ENCODE assay signal across 10 mouse cellular contexts in the genomic region with DNA sequence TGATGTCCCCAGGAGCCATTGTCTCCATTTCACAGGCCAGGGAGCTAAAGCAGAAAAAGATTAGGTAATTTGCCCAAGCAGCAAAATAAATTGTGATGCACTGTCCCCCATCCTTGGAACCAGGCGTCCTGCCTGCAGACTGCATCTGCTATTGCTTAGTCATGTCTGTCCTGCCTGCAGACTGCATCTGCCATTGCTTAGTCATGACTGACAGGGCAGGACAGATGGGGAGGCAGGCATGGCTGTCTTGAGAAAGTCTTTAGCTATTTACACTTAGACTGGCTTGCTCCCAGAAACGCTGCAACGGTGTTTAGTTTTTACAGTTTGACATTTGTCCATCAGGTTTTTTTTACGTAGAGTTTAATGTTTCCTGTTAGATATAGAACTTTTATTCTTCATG. TPM values are rescaled to one million over a fixed set of nuclear protein-coding genes. Genes with fewer than 3 reads are reported as not detected.
A peak's percentile ranks its signal among the peaks of the same experiment; 100 is the strongest.
DNase-seq lines count a peak whose midpoint lies in the region; ATAC-seq and TF ChIP-seq lines count a peak whose summit lies in the region.
"Had no signal": no experiment of that assay in that cellular context is flagged by ENCODE, and none has a peak within 500 bp of the region (broad histone marks: within the 10 kb centered on the region; RNA-seq: fewer than 3 reads in every experiment).

No protein-coding gene starts in this region.

- no peaks in the 10 kb centered on the region for H3K36me3 ChIP-seq in hindbrain, embryonic 10.5 days
- no peaks in the 10 kb centered on the region for H3K36me3 ChIP-seq in hindbrain, embryonic 14.5 days (replicated peaks; ENCODE audit: control insufficient read depth, insufficient read depth)

- intact Hi-C loops in gastrocnemius, adult 2 months (cut with DNase I): no loop called here
- intact Hi-C loops in gastrocnemius, postnatal 14 days (cut with DNase I; ENCODE audit: low total_unique reads): no loop called here
- intact Hi-C loops in heart, postnatal 25 days (cut with DNase I): no loop called here

- ATAC-seq in hindbrain, embryonic 14.5 days (ENCODE audit: low FRiP score): no peak

- H3K4me3 ChIP-seq in hindbrain, embryonic 10.5 days: no peak overlapping the region
- no peak overlapping the region for H3K4me3 ChIP-seq in hindbrain, embryonic 14.5 days (replicated peaks; ENCODE audit: low read length)
- H3K4me3 ChIP-seq in gastrocnemius, adult 2 months: no peak overlapping the region

- no peak for TF ChIP-seq CTCF in gastrocnemius, adult 2 months (IDR thresholded peaks at IDR 0.05)

- H3K9me3 ChIP-seq in hindbrain, embryonic 10.5 days: no peaks in the 10 kb centered on the region
- H3K9me3 ChIP-seq in hindbrain, embryonic 14.5 days (ENCODE audit: control insufficient read depth, low read length): no peaks in the 10 kb centered on the region

- peaks cover 8% of the 10 kb centered on the region for H3K4me1 ChIP-seq in hindbrain, embryonic 10.5 days (replicated peaks)
- no peaks in the 10 kb centered on the region for H3K4me1 ChIP-seq in hindbrain, embryonic 14.5 days (replicated peaks; ENCODE audit: control insufficient read depth, insufficient read depth, low read length)

- peaks cover under 1% of the 10 kb centered on the region for H3K27me3 ChIP-seq in hindbrain, embryonic 10.5 days (ENCODE audit: insufficient read depth, poor library complexity, severe bottlenecking)
- H3K27me3 ChIP-seq in hindbrain, embryonic 14.5 days (ENCODE audit: control insufficient read depth, insufficient read depth, low read length): no peaks in the 10 kb centered on the region

- no peak overlapping the region for H3K9ac ChIP-seq in hindbrain, embryonic 14.5 days

- H3K27ac ChIP-seq in hindbrain, embryonic 10.5 days: no peak overlapping the region
- H3K27ac ChIP-seq in hindbrain, embryonic 14.5 days: no peak overlapping the region
- no peak overlapping the region for H3K27ac ChIP-seq in gastrocnemius, adult 2 months

- WGBS in hindbrain, embryonic 10.5 days: 59% methylated on average over 4 of the region's 4 CpGs
- 47% methylated on average over 4 of the region's 4 CpGs for WGBS in hindbrain, embryonic 14.5 days

- peak; percentile 55 for DNase-seq in hindbrain, embryonic 10.5 days (ENCODE audit: low spot score)
- no peak for DNase-seq in hindbrain, embryonic 14.5 days (ENCODE audit: low spot score)
- DNase-seq in right cerebral cortex, adult 18-20 months: peak; percentile 69
- no peak for DNase-seq in right cerebral cortex, postnatal 4 days
- DNase-seq in layer of hippocampus, adult 9-11 months: peak; percentile 76
- DNase-seq in gastrocnemius, adult 2 months: no peak
- DNase-seq in gastrocnemius, postnatal 14 days: no peak
- DNase-seq in heart, postnatal 25 days (ENCODE audit: low spot score): no peak

- no peak overlapping the region for H3K4me2 ChIP-seq in hindbrain, embryonic 14.5 days (replicated peaks)

RNA-seq across cellular contexts. Expression of a gene that starts 19.5 kb away (rescaled TPM):
- polyA plus RNA-seq in hindbrain, embryonic 10.5 days (2016; fragmentation: Nextera tagmentation; extraction: Ambion mirVana): 0.17 and 0.22 TPM in 2 replicates
- not detected in 2 replicates for polyA plus RNA-seq in hindbrain, embryonic 14.5 days (2014; fragmentation: Nextera tagmentation; extraction: Ambion mirVana)
- total RNA-seq in gastrocnemius, adult 2 months (2021): under 1 TPM in 1 of 2 experiments, not detected in 1; 0.11 TPM
- total RNA-seq in gastrocnemius, postnatal 14 days (2021): not detected
- under 1 TPM in 1 of 2 experiments, not detected in 1; 0.11 TPM for total RNA-seq in heart, postnatal 25 days (2021)
- total RNA-seq: hematopoietic stem cell, adult 5-6 weeks; liver, adult 2 months had no signal

RNA-seq across cellular contexts. Expression of a gene that starts 33.6 kb away (rescaled TPM):
- polyA plus RNA-seq in hindbrain, embryonic 10.5 days (2016; fragmentation: Nextera tagmentation; extraction: Ambion mirVana): 2.0 and 2.1 TPM in 2 replicates
- polyA plus RNA-seq in hindbrain, embryonic 14.5 days (2014; fragmentation: Nextera tagmentation; extraction: Ambion mirVana): 1.3 and 1.7 TPM in 2 replicates
- total RNA-seq in gastrocnemius, adult 2 months (2021): 1 to 10 TPM in 1 of 2 experiments, under 1 TPM in 1; 0.94 to 1.8 TPM
- total RNA-seq in gastrocnemius, postnatal 14 days (2021): 1 to 10 TPM; 2.7 to 2.9 TPM
- total RNA-seq in heart, postnatal 25 days (2021): 1 to 10 TPM; 4.9 to 5.6 TPM

RNA-seq across cellular contexts. Expression of a gene that starts 50.4 kb away (rescaled TPM):
- 2.5 and 3.1 TPM in 2 replicates for polyA plus RNA-seq in hindbrain, embryonic 10.5 days (2016; fragmentation: Nextera tagmentation; extraction: Ambion mirVana)
- polyA plus RNA-seq in hindbrain, embryonic 14.5 days (2014; fragmentation: Nextera tagmentation; extraction: Ambion mirVana): 0.25 and 0.27 TPM in 2 replicates
- total RNA-seq in gastrocnemius, adult 2 months (2021): not detected
- total RNA-seq in gastrocnemius, postnatal 14 days (2021): under 1 TPM in 1 of 2 experiments, not detected in 1; 0.18 TPM
- total RNA-seq in heart, postnatal 25 days (2021): not detected
- total RNA-seq: hematopoietic stem cell, adult 5-6 weeks; liver, adult 2 months had no signal
- polyA plus RNA-seq: liver, adult 2 months had no signal

Comparison
In these comparisons a context has a peak if more than half of its experiments do, and no peak if none do; other contexts are left out.
1. DNase-seq: peak in hindbrain, embryonic 10.5 days (single experiment), right cerebral cortex, adult 18-20 months (single experiment) and layer of hippocampus, adult 9-11 months (single experiment); none in hindbrain, embryonic 14.5 days (single experiment), right cerebral cortex, postnatal 4 days (single experiment), gastrocnemius, adult 2 months (single experiment), gastrocnemius, postnatal 14 days (single experiment) and heart, postnatal 25 days (single experiment).